Mouse (Mus musculus) gastrocnemius, postnatal 14 days (tissue): ENCODE results near the gene Top3a. TPM values are rescaled to one million over a fixed set of nuclear protein-coding genes. Genes with fewer than 3 reads are reported as not detected.
"Not testable (repeated sequence)": the region's sequence is repeated elsewhere in the genome, so short reads cannot be mapped to it uniquely, and the experiment has no call there.

Experiments used
- DNase-seq: peaks from one replicate; pipeline ENCODE4 v3.0.0; 2021; ENCODE audit warnings: mixed read lengths
- intact Hi-C: fragments of 180-260 bp; cut with DNase I; formaldehyde crosslinking; loops from one replicate; pipeline ENCODE4 v1.15.1; 2025; ENCODE audit warnings: low total_unique reads
- long read RNA-seq, 2 experiments: library from polyadenylated mRNA; stranded (forward); transcript quantifications; one replicate each; pipeline ENCODE4 v2.0.0; 2021
- total RNA-seq, 2 experiments: library from RNA; stranded (reverse); gene quantifications; 2 replicates each; pipeline ENCODE4 v1.2.3; 2021

The Top3a gene
- 1 to 10 TPM; 3.8 to 4.5 TPM for total RNA-seq
- long read RNA-seq, experiment 1, partial matches to known transcripts: 0 of 4 reads
- long read RNA-seq, experiment 1, other reads (novel, unspliced or antisense): 0 of 4 reads
- long read RNA-seq, experiment 2, partial matches to known transcripts: 1 of 4 reads
- long read RNA-seq, experiment 2, other reads (novel, unspliced or antisense): 1 of 4 reads

DNA sequence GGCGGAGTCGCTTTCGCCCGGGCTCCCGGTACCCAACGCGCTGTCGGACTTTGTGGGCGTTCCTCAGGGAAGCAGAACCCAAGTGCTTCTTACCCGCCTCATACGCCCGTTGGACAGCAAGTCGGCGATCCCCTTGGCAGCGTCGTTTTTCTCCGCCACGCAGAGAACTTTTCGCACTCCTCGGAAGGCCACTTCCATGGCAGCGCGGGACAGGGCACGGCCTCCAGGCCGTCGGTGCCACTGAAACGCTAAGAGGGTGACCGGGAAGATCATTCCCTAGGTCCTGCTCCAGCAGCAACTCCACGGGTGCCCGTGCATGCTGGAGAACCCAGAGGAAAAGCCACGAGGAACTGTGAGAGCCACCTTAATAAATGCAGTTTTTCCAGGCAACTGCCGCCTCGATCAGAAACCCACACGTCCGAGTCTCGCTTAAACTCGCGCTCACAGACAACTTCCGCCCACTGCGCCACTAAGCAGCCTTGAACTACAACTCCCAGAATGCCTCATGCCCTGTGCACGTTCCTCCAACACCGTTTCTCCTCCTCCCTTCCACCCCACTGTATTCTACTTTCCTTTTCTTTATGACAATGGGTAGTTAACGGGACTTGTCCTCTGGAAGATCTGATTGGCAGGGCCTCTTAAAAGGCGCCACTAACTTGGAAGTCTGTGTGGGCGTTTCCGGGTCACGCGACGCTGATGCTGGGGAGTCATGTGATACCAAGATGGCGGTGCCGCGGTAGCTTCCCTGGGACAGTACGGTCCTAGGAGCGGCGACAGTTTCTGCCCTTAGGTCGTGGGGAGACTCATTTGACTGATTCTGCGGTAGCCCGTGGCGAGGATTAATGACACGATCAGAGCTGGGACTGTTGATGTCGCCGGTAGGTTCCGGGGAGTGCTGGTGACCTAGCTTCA, at the start of gene Top3a, which contains the start of gene Smcr8:
TSS of gene Top3a (minus strand) at position 537 of the 912 bp plus-strand sequence.
TSS of gene Smcr8 (plus strand) at position 696 of the 912 bp plus-strand sequence.
- peak; percentile 74 for DNase-seq
- intact Hi-C loops: loop anchor here (5.0 kb wide), 1 partner anchor 35 kb away; no protein-coding TSS in a partner anchor

DNA sequence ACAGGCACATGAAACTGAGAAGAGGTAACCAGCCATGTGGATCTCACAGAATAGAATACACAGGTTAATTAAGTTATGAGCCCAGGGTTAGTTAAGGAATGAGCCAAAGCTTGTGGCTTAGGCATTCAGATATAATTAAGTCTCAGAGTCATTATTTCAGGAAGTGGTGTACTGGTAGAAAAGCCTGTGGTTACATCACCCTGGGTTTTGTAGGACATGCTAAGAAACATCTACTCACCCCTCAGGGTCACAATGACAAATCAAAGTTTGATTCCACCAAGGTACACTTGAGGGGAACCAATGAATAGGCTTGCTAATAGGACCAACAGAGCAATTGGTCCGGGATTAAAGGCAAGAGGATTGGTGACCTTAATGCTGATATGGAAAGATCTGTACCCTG, 49.5 kb upstream of the Top3a start:
- intact Hi-C loops: loop anchor here (10.0 kb wide), 1 partner anchor 132 kb away; the partner anchor contains the start of gene Llgl1
- DNase-seq: no peak

DNA sequence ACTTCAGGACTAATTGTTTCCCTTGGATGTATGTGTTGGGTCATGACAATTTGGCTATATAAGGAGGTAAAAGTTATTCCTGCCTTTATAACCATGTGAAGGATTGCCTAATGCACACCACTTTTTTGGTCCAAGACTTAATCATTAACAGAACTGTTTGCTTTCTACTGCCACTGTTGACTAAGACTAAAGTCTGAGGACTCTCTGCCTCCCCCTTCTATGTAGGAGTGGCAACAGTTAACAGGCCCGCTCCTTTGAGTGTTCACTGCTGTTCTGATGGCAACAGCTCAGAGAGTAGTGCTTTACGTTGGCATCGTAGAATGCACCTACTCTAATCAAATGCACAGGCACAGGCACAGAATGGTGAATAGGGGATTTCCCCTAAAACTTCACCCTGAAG, 48.0 kb upstream of the Top3a start:
- intact Hi-C loops: loop anchor here (10.0 kb wide), 1 partner anchor 130 kb away; the partner anchor contains the start of gene Llgl1

GRCm38 (mm10) chr11:60823771-60824170, 46.6 kb upstream of the Top3a start:
- intact Hi-C loops: loop anchor here (10.0 kb wide), 1 partner anchor 129 kb away; the partner anchor contains the start of gene Llgl1

More for the DNA sequence above, 48.0 kb upstream of the Top3a start:
- no peak for DNase-seq

GRCm38 (mm10) chr11:60816398-60816797, 39.2 kb upstream of the Top3a start:
- no peak for DNase-seq
- intact Hi-C loops: no loop called here

More at GRCm38 (mm10) chr11:60823771-60824170, 46.6 kb upstream of the Top3a start:
- DNase-seq: no peak

- DNase-seq, intact Hi-C loops: not testable (repeated sequence)
Measured at GRCm38 (mm10) chr11:60811618-60812017, 34.5 kb upstream of the Top3a start, which contains the start of gene Shmt1. Gene Shmt1, minus strand, starts transcription at chr11:60811718.

DNA sequence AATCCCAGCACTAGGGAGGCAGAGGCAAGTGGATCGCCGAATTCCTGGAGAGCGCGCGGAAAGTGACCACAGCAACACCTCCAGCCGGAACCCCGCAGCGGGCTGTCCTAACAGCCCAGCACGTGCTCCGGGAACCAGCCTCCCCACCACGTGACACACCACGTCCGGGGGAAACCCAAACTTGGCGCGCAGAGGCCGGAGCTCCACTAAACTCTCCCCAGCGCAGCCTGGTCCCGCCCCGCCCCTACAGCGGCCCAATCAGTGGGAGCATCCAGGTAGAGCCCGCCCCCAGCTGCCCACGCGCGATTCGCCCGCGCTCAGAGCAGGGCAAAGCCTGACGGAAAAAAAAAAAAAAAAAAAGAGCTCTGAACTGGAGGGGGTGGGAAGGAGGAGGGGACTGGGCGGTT, 33.9 kb upstream of the Top3a start:
- intact Hi-C loops: no loop called here
- peak; percentile 96 for DNase-seq

- no peak for DNase-seq
- intact Hi-C loops: no loop called here
Measured at GRCm38 (mm10) chr11:60810046-60810965, 33.1 kb upstream of the Top3a start.

DNA sequence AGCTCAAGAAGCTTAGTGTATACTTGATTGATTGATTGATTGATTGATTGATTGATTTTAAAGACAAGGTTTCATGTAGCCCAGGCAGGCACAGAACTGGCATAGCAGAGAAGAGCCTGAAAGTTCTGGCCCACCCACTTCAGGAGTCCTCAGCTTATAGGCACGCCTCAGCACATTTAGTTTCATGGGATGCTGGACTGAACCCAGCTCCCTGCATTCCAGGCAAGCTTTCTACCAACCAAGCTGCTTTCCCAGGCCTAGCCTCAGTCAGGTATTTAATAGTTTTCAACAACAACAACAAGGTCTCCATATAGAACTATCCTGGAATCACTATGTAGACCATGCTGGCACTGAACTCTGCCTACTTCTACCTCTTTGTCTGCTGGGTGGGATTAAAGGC, 32.4 kb upstream of the Top3a start:
- no peak for DNase-seq

DNA sequence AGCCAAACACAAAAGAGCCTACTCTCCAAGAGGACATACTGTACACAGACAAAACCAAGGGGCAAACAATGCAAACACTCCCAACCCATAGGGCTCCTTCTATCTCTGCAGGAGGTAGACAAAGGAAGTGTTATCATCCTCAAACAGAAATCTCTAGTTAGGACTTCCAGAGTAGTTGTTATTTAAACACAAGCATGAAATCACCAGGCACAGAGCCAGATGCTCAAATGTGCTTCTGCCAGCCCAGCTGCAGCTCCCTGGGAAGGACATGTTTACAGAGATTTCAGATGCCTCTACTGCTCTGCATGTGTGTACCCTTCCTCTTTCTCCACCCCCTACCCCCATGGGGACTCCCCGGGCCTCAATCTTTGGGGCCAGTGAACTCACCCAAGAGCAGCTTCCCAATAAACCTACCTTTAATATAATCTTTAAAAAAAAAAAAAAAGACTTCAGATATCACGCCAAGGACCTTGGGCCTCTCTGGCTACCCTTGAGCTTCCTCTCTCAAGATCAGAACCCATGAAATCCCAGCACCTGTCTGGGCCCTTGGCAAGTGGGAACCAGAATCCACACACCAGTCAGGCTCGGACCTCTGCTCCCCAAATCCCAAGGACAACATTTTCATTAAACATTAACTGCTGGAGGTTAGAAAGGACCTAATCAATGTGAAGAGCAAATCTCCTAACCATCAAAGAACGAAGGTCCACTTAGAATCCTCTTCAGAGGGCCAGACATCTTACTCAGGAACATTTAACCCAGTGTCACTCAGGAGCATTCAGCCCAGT, 31.3 kb upstream of the Top3a start:
- intact Hi-C loops: no loop called here
- DNase-seq: peak; percentile 57

More for the DNA sequence above, 32.4 kb upstream of the Top3a start:
- intact Hi-C loops: no loop called here

GRCm38 (mm10) chr11:60800892-60801291, 23.7 kb upstream of the Top3a start:
- no peak for DNase-seq
- intact Hi-C loops: no loop called here

DNA sequence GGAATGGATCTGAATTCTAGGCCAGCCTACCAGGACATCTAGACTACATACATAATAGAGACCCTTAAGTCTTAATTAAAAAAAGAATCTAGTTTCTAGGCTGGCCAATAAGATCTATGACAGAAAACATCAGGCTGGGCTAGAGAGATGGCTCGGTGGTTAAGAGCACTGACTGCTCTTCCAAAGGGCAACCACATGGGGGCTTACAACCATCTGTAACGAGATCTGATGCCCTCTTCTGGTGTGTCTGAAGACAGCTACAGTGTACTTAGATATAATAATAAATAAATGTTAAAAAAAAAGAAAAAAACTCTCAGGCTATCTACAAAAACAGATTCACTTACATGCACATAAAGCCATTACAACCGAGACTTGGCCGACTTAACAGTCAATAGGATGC, 22.8 kb upstream of the Top3a start:
- intact Hi-C loops: no loop called here
- DNase-seq: no peak

DNA sequence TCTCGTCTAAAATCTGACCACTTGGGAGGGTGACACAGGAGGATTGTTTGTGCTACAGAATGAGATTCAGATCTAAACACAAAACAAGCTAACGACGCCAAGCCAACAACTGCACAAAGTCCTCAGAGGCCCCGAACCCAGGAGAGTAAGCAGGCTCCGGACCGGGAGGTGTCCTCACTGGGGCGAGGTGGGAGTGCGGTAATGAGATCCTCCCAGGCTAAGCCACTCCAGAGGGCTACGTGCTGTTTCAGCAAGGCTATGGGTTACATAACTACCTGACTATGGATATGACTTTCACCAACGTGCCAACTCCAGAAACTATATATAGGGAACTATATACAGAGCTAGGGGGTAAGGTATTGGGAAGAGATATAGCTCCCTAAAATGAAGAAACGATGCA, 19.2 kb upstream of the Top3a start:
- intact Hi-C loops: no loop called here
- no peak for DNase-seq

- intact Hi-C loops: no loop called here
- DNase-seq: no peak
Measured at GRCm38 (mm10) chr11:60790472-60790871, 13.3 kb upstream of the Top3a start.

DNA sequence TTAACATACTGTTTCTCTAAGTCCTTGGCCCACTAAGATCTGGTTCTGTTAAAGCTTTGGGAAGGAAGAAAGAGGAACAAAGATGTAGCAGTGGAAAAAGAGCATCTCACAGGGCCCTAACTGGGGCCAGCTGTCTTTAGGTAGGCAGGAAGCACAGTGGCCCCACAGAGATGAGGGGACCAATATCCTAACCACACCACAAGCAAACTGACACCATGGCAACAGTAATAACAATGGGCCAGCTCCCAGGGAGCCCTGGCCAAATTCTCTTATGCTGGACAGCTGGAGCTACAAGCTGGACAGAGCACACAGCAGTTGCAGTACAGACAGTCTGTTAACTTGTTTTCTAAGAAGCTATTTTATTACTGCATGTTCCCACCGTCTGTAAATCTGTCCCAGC, 10.4 kb upstream of the Top3a start:
- intact Hi-C loops: no loop called here
- DNase-seq: peak; percentile 41

DNA sequence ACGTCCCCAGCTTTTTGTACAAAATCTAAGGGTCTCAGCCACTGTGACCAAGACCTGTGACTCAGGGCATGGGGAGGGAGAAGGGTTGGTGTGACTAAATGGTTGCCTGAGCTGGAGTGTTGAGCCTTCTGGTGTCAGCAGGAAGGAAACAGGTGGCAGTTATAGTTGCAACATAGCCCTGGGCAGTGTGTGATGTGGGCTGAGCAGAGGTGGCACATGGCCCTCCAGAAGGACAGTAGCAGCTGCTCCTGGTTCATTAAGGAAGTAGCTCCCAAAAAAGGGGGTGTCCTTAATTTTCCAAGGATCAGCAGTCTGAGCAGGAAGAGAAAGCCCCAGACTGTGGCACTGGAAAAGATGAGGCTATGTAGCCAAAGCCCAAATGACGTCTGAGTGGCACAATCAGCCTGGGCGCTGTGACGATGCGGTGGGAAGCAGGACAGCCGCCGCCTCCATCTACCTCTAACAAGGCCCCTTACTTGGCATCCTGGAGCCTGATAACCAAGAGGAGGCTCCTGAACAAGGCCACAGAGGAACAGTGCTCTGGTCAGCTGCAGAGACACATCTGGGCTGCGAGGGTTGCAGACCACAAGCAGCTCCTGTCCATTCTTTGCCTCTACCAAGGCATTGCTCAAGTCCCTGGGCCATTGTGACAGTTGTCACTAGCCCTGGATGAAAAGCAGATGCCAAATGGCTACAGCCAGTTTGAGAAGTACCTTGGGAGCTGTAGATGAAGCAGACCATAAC, 7.2 kb upstream of the Top3a start:
- intact Hi-C loops: no loop called here
- no peak for DNase-seq

- intact Hi-C loops: loop anchor here (5.0 kb wide), 1 partner anchor 37 kb away; no protein-coding TSS in a partner anchor
- no peak for DNase-seq
Measured at GRCm38 (mm10) chr11:60779673-60780189, 2.6 kb upstream of the Top3a start.
